Mouse (Mus musculus) heart, adult 8-10 months (tissue): ENCODE results near the gene Olfr1259. TPM values are rescaled to one million over a fixed set of nuclear protein-coding genes. Genes with fewer than 3 reads are reported as not detected.
"Not testable (repeated sequence)": the region's sequence is repeated elsewhere in the genome, so short reads cannot be mapped to it uniquely, and the experiment has no call there.

ENCODE experiments used
- DNase-seq: peaks from one replicate; pipeline ENCODE4 v3.0.0; 2022; ENCODE audit warnings: low spot score
- total RNA-seq, 4 experiments: library from RNA; stranded (reverse); gene quantifications; 2 replicates each; pipeline ENCODE4 v1.2.4; 2022

Gene Olfr1259
- total RNA-seq: not detected

GRCm38 (mm10) chr2:89948564-89948963 lies at the start of gene Olfr1259:
Olfr1259 (minus strand) TSS chr2:89948664.
- no peak for DNase-seq

DNA sequence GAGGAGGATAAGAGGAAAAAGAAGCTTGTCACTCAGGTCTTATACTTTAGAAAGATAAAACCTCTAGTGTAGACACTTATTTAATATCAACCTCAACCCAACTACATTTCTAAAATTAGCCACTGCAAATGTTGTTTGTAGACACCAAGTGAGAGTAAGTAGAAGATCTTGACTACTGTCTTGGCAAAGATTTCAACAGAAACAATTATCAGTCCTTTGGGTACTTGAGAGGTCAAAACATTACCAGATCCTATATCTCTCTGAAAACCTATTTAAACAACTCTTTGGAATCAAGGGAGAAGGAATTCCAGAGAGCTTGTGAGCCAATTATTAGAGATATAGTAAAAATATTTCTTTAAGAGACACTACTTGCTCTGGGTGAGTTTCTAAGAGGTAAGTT lies 42.5 kb upstream of the Olfr1259 start, which contains the start of gene Olfr1261:
TSS of gene Olfr1261 (plus strand) at position 301 of the 400 bp plus-strand sequence.
- no peak for DNase-seq

- DNase-seq: no peak
These were observed 29.2 kb upstream of the Olfr1259 start for GRCm38 (mm10) chr2:89977709-89978108.

- no peak for DNase-seq
These were observed 25.7 kb upstream of the Olfr1259 start, which contains the start of gene Olfr1260 for GRCm38 (mm10) chr2:89974184-89974583. Olfr1260 (plus strand) TSS chr2:89974340.

GRCm38 (mm10) chr2:89927009-89927408 lies 21.5 kb downstream of the Olfr1259 start, which contains the start of gene Olfr1258:
Olfr1258 (plus strand) TSS chr2:89927309.
- DNase-seq: no peak

GRCm38 (mm10) chr2:89912616-89913015 lies 35.8 kb downstream of the Olfr1259 start:
- not testable (repeated sequence) for DNase-seq

Other genes with a start within 250 kb of the Olfr1259 start
- not detected for gene Olfr1252, start 223.7 kb downstream of the Olfr1259 start, total RNA-seq
- gene Olfr1253, start 191.6 kb downstream of the Olfr1259 start, total RNA-seq: not detected
- not detected for gene Olfr1254, start 155.0 kb downstream of the Olfr1259 start, total RNA-seq
- not detected for gene Olfr1255, start 136.6 kb downstream of the Olfr1259 start, total RNA-seq
- not detected for gene Olfr1256, start 107.1 kb downstream of the Olfr1259 start, total RNA-seq
- gene Olfr48, start 100.5 kb downstream of the Olfr1259 start, total RNA-seq: not detected
- gene Olfr1257, start 70.2 kb downstream of the Olfr1259 start, total RNA-seq: not detected
- gene Olfr1258, start 21.4 kb downstream of the Olfr1259 start, total RNA-seq: not detected
- not detected for gene Olfr1260, start 25.7 kb upstream of the Olfr1259 start, total RNA-seq
- not detected for gene Olfr1261, start 42.6 kb upstream of the Olfr1259 start, total RNA-seq
- gene Olfr1262, start 51.5 kb upstream of the Olfr1259 start, total RNA-seq: not detected
- not detected for gene Olfr1263, start 63.5 kb upstream of the Olfr1259 start, total RNA-seq
- gene Olfr1264, start 76.9 kb upstream of the Olfr1259 start, total RNA-seq: not detected
- gene Olfr1265, start 86.7 kb upstream of the Olfr1259 start, total RNA-seq: not detected
- gene Olfr140, start 114.9 kb upstream of the Olfr1259 start, total RNA-seq: not detected
- not detected for gene Olfr1269, start 172.7 kb upstream of the Olfr1259 start, total RNA-seq
- gene Olfr32, start 193.6 kb upstream of the Olfr1259 start, total RNA-seq: not detected
- not detected for gene Olfr1270, start 204.4 kb upstream of the Olfr1259 start, total RNA-seq